Mouse (Mus musculus) lung, embryonic 16.5 days (tissue): ENCODE measurements around the gene Raver2. TPM values are rescaled to one million over a fixed set of nuclear protein-coding genes. Genes with fewer than 3 reads are reported as not detected.
A peak's percentile ranks its signal among the peaks of the same experiment; 100 is the strongest.

Source experiments
- ATAC-seq: fragments of 200-750 bp; cut with Nextera tagmentation; 2 replicates; pipeline ENCODE4 v1.8.0; 2017; ENCODE audit warnings: low read depth, mild to moderate bottlenecking, moderate library complexity
- H3K27ac ChIP-seq: fragments of 300-500 bp; sonication (generic); 2 replicates; pipeline ENCODE4 v1.5.1; 2014; ENCODE audit warnings: mild to moderate bottlenecking, control low read depth, low read length
- H3K27me3 ChIP-seq: fragments of 300-500 bp; sonication (generic); 2 replicates; pipeline ENCODE4 v1.6.1; 2014; ENCODE audit warnings: low read depth, low read length, mixed read lengths; ENCODE audit not compliant: control insufficient read depth, insufficient read depth
- H3K36me3 ChIP-seq: fragments of 300-500 bp; sonication (generic); 2 replicates; pipeline ENCODE4 v1.6.1; 2014; ENCODE audit warnings: low read length; ENCODE audit not compliant: control insufficient read depth, insufficient read depth
- H3K4me1 ChIP-seq: fragments of 300-500 bp; sonication (generic); replicated peaks from 2 replicates; pipeline ENCODE4 v1.6.1; 2014; ENCODE audit warnings: low read length, mixed read lengths; ENCODE audit not compliant: control insufficient read depth, insufficient read depth
- H3K4me2 ChIP-seq: fragments of 300-500 bp; sonication (generic); 2 replicates; pipeline ENCODE4 v1.6.1; 2014; ENCODE audit warnings: low read depth, low read length, control low read depth
- H3K4me3 ChIP-seq: fragments of 300-500 bp; sonication (generic); 2 replicates; pipeline ENCODE4 v1.5.1; 2014; ENCODE audit warnings: mild to moderate bottlenecking, low read length, control low read depth
- H3K9ac ChIP-seq: fragments of 300-500 bp; sonication (generic); 2 replicates; pipeline ENCODE4 v1.6.1; 2014; ENCODE audit warnings: low read length, control low read depth
- H3K9me3 ChIP-seq: fragments of 300-500 bp; sonication (generic); 2 replicates; pipeline ENCODE4 v1.6.1; 2016; ENCODE audit warnings: low read length; ENCODE audit not compliant: control insufficient read depth
- WGBS: fragments of 180-500 bp; shearing (Covaris S2); extraction: QIAGEN DNeasy Blood & Tissue Kit; methylation state at CpG from one replicate; pipeline ENCODE4 v1.1.7; 2014; 5-methylcytosine and 5-hydroxymethylcytosine counted together
- polyA plus RNA-seq: library from polyadenylated mRNA; unstranded; fragments of >200 nt; fragmentation: Nextera tagmentation; extraction: Ambion mirVana; gene quantifications from 2 replicates; pipeline ENCODE4 v1.2.1, GENCODE M21; 2015

The Raver2 gene
- polyA plus RNA-seq, 1 experiment from 2014 or later, result 13.8 TPM

DNA sequence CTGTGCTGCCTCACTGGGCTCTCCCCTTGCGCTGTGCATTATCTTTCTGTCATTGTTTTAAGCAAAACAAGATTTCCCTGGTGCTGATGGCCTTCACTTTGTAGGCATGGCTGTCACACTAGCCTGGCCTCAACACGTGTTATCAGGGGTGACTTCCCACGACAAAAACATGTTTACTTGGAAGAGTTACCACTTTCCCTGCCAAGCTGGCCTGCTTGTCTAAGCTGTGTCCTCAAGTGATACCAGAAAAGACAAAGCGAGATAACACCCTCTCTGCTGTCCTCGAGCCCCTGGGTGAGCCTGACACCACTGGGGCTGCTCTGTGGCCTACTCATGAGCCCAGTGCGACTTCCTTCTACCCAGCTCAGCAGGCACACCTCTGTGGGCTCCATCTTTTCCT is 107.3 kb downstream of the Raver2 start:
- no peak overlapping the region for H3K9ac ChIP-seq
- H3K27me3 ChIP-seq, result no peaks in the 10 kb centered on the region
- 51% methylated on average over 6 of the region's 6 CpGs for WGBS
- no peak overlapping the region for H3K4me3 ChIP-seq
- no peaks in the 10 kb centered on the region for H3K4me1 ChIP-seq
- peaks cover 10% of the 10 kb centered on the region for H3K36me3 ChIP-seq
- H3K4me2 ChIP-seq, result no peak overlapping the region
- ATAC-seq, result no peak
- no peaks in the 10 kb centered on the region for H3K9me3 ChIP-seq
- no peak overlapping the region for H3K27ac ChIP-seq

DNA sequence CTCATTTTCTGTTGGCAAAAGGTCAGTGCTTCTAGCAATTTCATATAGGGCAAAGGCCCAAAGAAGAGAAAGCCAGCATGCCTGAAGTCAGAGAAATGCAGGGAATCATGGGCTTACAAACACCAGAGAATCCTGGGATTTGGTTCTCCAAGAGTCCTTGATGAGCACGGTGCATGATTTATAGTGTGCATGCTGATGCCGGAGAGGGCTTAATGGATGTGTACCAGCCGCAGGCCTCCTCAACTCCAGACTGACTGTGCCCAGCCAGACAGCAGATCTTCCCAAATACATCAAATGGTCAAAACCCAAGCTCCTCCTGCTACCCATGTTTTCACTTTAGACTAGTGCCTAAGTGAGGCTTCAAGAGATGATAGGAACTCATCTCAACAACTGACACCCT is 109.0 kb downstream of the Raver2 start:
- Histone ChIP-seq H3K9ac (no peak overlapping the region), H3K27me3 (no peaks in the 10 kb centered on the region), H3K4me2 (no peak overlapping the region), H3K4me1 (no peaks in the 10 kb centered on the region), H3K4me3 (no peak overlapping the region), H3K27ac (no peak overlapping the region), H3K36me3 (peaks cover 14% of the 10 kb centered on the region), H3K9me3 (no peaks in the 10 kb centered on the region)
- 57% methylated on average over 3 of the region's 3 CpGs for WGBS
- ATAC-seq, result no peak

DNA sequence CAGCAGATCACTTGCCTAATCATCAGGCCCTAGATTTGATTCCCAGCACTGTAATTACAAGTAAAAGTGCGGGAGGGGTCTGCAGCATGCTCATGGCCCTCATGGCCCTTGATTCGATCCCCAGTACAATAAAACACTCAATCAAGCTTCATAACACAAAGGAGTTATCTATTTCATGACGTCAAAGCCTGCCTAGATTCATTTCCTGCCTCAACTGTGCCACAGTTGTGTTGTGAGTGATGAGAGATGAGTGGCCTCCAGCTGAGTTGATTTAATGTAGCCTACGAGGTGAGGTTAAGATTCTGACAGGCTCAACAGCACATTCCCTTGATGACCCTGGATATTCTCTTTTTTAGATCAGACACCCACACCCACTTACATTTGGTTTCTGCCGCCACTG is 110.3 kb downstream of the Raver2 start:
- H3K4me1 ChIP-seq, result no peaks in the 10 kb centered on the region
- 61% methylated on average over 5 of the region's 5 CpGs for WGBS
- H3K9ac ChIP-seq, result no peak overlapping the region
- no peak overlapping the region for H3K4me2 ChIP-seq
- no peak overlapping the region for H3K4me3 ChIP-seq
- no peaks in the 10 kb centered on the region for H3K9me3 ChIP-seq
- H3K36me3 ChIP-seq, result peaks cover 14% of the 10 kb centered on the region
- H3K27me3 ChIP-seq, result no peaks in the 10 kb centered on the region
- ATAC-seq, result no peak
- no peak overlapping the region for H3K27ac ChIP-seq

DNA sequence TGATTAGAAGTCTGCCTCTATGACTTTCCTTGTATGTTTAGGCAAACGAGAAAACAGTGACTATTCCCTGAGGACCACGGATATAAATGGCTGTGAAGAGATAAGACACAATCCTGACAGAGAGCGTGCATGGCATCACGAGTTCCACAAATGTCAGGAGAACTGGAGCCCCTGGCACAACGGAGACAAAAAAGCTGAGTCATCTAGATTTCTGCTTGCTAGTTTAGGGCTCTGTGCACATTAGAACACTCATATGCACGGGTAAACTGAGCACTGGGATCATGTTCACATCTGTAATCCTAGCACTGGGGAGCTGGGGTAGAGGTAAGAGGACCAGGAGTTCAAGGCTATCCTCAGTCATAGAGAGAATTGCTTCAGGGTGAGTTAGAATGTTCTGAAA is 111.1 kb downstream of the Raver2 start:
- Histone ChIP-seq H3K27ac (no peak overlapping the region), H3K4me3 (no peak overlapping the region), H3K4me2 (no peak overlapping the region), H3K9me3 (no peaks in the 10 kb centered on the region), H3K36me3 (peaks cover 14% of the 10 kb centered on the region), H3K9ac (no peak overlapping the region), H3K4me1 (no peaks in the 10 kb centered on the region), H3K27me3 (no peaks in the 10 kb centered on the region)
- WGBS, result 66% methylated on average over 6 of the region's 6 CpGs
- ATAC-seq, result no peak

DNA sequence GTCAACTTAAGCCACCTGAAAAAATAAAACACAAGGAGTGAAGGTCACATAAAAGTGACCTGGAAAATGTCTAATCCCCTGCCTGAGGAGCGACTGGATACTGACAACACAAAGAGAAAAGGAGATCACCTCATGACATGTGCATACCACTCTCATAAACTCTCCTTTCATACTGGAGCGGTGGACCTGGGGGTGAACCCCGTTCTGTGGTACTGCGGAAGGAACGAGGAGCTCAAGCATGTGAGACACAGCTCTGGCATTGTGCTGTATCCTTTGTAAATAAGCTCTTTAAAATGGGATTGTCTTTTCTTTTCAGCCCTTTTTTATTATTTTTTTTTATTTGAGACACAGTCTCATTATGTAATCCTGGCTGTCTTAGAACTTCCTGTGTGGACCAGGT is 111.9 kb downstream of the Raver2 start:
- ATAC-seq, result no peak
- H3K9ac ChIP-seq, result no peak overlapping the region
- 74% methylated on average over 5 of the region's 5 CpGs for WGBS
- H3K27me3 ChIP-seq, result no peaks in the 10 kb centered on the region
- no peak overlapping the region for H3K4me3 ChIP-seq
- no peaks in the 10 kb centered on the region for H3K9me3 ChIP-seq
- no peak overlapping the region for H3K27ac ChIP-seq
- H3K36me3 ChIP-seq, result peaks cover 14% of the 10 kb centered on the region
- no peaks in the 10 kb centered on the region for H3K4me1 ChIP-seq
- H3K4me2 ChIP-seq, result no peak overlapping the region

DNA sequence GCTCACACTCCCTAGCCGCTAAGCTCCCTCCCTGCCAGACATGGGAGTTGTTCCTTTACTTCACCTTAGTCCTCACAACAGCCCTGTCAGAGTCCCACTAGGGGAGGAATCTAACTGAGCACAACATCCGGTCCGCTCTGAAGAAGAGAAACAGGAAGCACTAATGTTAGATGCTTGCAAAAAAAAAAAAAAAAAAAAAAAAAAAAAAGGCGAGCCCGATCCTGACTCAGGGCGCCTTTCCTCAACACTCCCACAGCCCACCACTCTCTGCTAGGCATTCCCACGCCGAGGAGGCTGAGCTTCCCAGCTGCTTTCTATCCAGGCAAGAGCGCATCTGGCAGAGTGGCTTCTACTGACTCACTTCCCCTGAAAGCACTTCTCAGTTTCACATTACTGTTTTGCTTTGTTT is 113.8 kb downstream of the Raver2 start:
- WGBS, result 57% methylated on average over 7 of the region's 9 CpGs
- Histone ChIP-seq H3K4me2 (no peak overlapping the region), H3K36me3 (peaks cover 10% of the 10 kb centered on the region), H3K9me3 (no peaks in the 10 kb centered on the region), H3K4me1 (no peaks in the 10 kb centered on the region), H3K9ac (no peak overlapping the region), H3K27ac (no peak overlapping the region), H3K27me3 (no peaks in the 10 kb centered on the region), H3K4me3 (no peak overlapping the region)
- peak; percentile 56 for ATAC-seq

DNA sequence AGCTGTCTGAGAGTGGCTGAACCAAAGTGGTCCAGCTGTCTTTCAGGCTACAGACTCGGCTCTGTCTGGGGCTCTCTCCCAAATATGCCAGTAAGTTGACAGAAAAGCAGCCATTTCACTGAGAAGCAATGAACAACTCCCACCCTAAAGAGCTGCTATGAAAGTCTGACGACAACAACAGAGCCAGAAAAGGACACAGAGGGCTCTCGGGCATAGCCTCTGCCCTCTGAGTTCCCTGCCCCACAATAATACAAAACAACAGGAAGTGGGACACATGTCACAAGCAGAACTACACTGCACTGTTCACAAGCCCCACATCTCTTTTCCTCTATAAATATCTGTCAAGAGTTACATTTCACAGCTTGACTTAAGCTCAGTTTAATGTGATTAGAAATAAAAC is 116.4 kb downstream of the Raver2 start:
- Histone ChIP-seq H3K27ac (no peak overlapping the region), H3K4me1 (no peaks in the 10 kb centered on the region)
- no peak; the same call in 1 of the 2 replicates for ATAC-seq

DNA sequence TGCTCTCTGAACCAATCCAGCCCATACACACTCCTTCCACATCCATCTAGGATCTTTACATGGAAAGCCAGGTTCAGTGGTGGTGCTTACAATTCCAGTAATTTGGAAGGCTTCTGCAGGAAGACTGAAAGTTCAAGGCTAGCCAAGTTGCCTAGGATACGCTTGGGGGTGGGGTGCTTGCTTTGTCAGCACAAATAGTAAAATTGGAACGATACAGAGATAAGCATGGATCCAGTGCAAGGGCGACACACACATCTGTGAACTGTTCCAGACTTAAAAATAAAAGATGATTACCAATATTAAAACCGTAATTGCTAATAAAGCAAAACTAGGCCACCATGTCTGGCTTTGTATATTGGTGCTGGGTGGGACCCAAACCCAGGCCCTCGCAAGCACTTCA is 117.8 kb downstream of the Raver2 start:
- Histone ChIP-seq H3K9ac (no peak overlapping the region), H3K4me2 (no peak overlapping the region), H3K36me3 (peaks cover 7% of the 10 kb centered on the region), H3K4me1 (no peaks in the 10 kb centered on the region), H3K9me3 (no peaks in the 10 kb centered on the region), H3K27ac (no peak overlapping the region), H3K27me3 (no peaks in the 10 kb centered on the region), H3K4me3 (no peak overlapping the region)
- 0 out of 2 replicates have a peak, but pooled peaks have one; percentile 20 for ATAC-seq
- WGBS, result 72% methylated on average over 5 of the region's 5 CpGs

More for the DNA sequence above, 116.4 kb downstream of the Raver2 start:
- Histone ChIP-seq H3K4me2 (no peak overlapping the region), H3K36me3 (peaks cover 6% of the 10 kb centered on the region), H3K9ac (no peak overlapping the region), H3K9me3 (no peaks in the 10 kb centered on the region), H3K27me3 (no peaks in the 10 kb centered on the region), H3K4me3 (no peak overlapping the region)
- 46% methylated on average over 3 of the region's 3 CpGs for WGBS

DNA sequence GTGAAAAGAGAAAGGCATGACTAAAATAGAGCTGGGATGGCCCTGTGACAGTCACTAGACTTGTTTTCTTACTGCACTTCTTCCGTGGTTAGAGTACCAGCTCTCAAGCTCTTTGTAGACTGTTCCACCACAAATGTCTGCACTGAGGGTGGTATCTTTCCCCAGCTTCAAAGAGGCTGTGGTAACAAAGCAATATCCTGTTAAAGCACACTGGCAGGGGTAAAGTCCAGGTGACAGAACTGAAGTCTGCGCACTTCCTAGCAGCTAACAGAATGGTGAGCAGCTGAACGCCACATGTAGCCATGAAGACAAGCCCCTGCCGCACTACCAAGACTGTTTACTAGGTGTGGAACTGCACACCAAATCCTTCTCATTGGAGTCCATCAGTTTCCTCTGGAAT is 118.6 kb downstream of the Raver2 start:
- Histone ChIP-seq H3K36me3 (peaks cover 4% of the 10 kb centered on the region), H3K4me1 (no peaks in the 10 kb centered on the region), H3K9me3 (no peaks in the 10 kb centered on the region), H3K9ac (no peak overlapping the region), H3K27ac (no peak overlapping the region), H3K27me3 (no peaks in the 10 kb centered on the region), H3K4me2 (no peak overlapping the region), H3K4me3 (no peak overlapping the region)
- ATAC-seq, result no peak
- WGBS, result 89% methylated on average over 4 of the region's 4 CpGs
